Mouse (Mus musculus): ENCODE results near the gene Gpatch1.

Gpatch1 gene

DNA sequence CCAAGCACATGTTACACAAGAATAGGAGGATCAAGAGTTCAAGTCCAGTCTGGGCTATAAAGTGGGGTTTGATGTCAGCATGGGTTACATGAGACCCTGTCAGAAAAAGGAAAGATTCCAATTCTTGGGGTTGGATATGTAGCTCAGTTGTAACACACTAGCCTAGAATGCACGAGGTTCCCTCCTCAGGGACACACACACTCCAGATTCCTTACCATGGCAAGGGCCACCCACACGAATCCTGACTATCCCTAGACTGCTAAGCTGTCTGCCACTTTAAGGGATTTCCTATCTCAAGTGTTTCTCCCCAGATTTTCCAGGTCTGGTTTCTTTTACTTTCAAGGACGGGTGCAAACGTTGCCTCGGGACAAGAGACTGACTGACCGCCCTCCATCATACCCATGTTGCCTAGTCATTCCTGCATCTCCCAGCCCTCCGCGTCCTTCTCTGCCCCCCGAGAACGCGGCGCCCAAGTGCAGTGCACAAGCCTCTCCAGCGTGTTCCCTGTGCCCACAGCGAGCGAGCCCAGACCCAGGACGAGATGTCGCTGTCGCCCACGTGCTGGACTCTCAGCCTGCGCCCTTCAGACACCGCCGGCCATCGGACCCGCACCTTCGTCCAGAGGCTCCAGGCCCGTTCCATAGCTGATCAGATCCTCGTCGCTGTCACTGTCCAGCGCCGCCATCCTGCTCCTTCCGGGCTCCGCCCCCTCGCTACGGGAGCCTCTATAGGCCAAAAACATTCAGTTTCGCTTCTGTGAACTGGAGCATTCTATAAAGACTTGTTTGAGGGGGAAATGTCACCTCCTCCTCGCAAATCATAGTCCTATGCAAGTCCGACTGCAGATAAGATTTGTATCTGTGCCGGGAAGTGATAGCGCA is at the start of gene Gpatch1:
TSS of gene Gpatch1 (minus strand) at position 712 of the 881 bp plus-strand sequence.
- peak; percentile 92 for DNase-seq (ENCODE audit: low spot score)

DNA sequence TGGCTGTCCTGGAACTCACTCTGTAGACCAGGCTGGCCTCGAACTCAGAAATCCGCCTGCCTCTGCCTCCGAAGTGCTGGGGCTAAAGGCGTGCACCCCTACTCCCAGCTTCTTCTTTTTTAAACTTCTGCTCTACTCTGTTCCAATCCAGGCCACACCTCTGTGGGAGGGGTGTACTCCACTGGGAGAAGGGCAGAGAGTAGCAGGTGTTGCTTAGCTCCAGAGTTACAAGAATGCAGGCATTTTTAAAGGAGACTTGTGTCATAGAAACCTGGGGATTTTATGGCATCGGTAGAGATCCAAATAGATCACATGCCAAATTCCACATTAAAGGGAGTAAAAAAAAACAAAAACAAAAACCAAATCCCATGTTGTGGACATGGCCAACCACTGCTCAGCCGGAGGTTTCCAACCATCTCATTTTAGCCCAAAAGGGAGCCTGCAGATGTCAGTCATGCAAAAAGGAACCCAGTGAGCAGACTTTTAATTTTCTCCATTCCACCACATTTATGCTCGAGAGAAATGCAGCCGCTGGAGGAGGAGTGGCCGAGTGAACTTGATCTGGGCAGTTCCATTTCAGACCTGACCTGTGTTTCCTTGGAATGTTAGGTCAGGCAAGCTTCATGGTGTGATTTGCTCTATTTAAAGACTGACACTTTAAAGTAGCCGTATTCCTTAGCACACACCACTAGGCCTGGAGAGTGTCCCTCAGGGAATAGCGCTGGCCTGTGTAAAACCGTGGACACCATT is 47.1 kb upstream of the Gpatch1 start:
- no peak for DNase-seq (ENCODE audit: low spot score)

DNA sequence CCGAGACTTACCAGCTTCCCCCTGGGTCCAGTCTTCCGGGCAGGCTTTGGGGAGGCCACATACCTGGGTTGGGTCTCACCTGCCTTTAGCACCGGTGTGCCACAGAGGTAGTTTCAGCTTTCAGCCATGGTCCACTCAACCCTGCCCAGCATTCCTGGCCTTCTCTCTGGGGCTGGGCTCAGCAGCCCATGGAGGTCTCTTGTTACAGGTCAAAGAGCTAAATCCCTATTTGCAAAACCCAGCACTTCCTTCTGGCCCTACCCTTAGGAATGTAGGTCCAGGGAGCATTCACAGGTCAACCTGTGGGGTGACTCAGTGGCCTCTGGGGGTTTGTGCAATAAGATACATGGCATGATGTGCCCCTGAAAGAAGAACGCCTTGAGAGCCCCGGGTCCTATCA is 44.6 kb upstream of the Gpatch1 start:
- no peak for DNase-seq (ENCODE audit: low spot score)

DNA sequence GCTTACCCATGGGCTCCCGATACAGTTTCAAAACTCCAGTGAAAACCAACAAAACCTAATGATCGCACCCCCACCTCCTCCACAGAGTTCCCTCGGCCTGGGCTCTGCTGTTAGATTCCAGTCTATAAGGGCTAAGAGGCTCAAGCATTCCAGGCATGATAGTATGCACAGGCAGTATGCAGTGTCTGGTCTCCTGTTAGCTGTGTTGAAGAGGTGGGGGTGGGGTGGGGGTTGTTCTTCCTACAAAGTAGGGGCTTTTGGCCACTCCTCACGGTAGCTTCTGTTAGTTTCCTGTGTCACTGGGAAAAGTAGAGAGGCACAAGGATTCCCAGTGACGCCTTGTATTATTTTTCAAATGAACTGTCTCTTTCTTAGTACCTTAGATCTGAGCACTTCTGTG is 44.0 kb upstream of the Gpatch1 start:
- DNase-seq (ENCODE audit: low spot score) = no peak

DNA sequence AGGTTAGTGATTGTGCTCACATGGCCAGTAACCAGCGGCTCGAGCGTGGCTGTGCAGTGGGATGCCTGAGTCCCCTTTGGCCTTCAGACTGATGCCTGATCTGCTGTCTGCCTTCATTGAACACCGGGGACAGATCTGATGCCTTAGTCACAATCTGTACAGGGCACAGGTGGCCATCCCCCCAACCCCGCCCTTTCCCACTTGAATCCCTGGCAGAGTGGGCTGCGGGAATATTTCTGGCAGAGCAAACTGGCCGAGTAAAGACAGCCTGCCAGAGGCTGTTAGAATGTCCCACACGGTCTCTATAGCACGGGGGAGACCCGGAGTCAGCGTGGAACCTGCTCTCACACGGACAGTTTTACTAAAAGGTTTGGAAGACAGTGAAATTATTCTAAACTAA is 39.4 kb upstream of the Gpatch1 start:
- no peak for DNase-seq (ENCODE audit: low spot score)

DNA sequence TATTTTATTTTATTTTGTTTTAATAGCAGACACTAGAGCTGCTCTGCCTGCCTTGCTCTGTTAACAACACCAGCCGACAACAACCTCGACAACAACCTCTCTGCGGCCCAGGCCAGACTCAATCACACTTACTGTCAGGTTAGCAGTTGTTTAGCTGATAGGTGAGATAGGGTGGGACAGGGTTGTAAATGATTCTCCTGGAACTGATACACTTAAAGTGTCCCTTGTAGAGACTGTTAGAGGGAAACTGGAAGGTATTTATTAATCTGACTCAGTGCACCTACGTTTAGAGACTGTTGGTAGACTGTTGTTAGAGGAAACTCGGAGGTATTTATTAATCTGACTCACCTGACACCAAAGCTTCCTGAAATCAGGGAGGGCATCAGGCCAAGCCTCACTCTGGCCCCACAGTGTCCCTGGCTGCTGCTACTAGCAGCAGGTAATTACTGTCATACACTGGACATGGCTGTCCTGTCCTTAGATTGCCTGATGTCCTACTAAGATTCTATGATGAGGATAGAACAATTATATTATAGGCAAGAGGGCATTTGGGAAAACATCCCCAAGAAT is 37.1 kb upstream of the Gpatch1 start:
- no peak for DNase-seq (ENCODE audit: low spot score)

DNA sequence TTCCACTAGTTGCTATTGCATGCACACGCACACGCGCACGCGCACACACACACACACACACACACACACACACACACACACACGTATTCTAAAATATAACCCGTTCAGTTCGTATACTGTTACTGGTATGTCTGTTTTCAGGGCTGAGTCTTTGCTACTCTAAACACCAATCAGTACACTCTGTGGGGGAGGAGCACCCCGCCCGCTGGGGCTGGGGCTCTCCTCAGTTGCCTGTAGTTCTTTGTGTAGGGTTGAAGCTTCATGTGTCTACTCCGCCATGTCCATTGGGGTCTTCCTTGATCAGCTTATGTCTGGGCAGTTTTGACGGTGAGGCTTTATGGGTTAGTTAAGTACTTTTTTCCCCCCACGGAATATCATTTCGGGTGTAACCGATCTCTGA is 35.1 kb upstream of the Gpatch1 start:
- no peak for DNase-seq (ENCODE audit: low spot score)

DNA sequence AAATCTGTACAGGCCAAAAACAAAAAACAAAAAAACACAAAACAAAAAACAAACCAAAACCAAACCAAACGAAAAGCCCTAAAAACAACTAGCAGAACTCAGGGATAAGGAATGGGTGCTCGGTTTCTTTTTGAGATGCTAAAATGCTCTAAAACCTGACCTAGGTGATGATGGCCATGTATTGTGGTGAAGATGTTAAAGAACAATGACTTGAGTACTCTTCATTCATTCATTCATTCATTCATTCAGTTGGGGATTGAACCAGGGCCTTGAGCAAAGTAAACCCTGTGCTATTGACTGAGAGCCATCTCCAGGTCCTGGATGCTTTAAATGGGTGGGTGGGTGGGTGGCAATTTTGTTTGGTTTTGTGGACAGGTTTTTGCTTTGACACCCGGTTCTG is 32.9 kb upstream of the Gpatch1 start:
- no peak for DNase-seq (ENCODE audit: low spot score)

DNA sequence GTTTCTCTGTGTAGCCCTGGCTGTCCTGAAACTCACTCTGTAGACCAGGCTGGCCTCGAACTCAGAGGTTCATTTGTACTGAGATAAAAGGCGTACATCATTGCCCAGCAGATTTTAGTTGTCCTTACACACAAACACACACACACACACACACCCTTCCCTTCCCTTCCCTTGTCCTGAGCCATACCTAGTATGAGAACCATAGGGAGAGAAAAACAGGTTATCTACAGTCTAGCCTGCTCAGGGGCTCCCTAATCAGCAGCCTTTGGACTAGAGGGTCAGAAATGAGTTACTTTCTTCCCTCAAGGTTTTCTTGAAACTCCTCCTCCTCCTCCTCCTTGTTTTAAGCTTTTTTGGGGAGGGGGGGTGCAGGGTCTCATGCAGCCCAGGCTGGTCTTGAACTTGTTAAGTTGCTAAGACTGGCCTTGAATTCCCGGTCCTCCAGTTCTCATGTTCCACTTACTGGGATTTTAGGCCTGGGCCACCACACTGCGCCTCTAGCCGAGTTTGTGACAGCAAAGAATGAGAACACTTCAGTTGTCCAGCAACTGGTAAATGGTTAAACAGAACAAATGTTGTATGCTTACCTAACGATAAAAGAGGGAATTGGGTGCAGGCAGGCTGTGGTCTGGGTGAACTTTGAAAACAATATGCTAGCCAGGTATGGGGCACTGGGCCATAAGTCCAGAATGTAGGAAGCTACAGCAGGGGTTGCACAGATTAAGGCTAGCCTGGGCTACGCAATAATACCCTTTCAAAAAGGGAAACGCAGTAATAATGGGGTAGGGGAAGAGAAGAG is 31.8 kb upstream of the Gpatch1 start:
- no peak for DNase-seq (ENCODE audit: low spot score)

DNA sequence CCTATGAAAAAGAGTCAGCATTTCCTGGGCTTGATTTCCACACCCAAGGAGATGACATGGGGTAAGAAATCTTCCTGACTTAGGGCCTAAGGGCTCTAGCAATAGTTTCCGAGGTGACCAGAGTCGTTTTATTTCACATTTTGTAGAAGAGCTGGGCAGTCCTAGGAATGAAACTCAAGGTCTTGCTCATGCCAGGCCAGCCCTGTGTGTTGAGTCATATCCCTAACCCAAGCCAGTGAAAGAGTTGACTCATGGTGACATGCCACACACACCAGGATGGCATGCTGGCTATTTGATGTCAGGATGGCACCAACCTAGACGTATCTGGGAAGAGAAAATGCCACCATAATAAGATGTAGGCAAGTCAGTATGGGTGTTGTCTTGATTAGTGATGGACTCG is 30.8 kb upstream of the Gpatch1 start:
- DNase-seq (ENCODE audit: low spot score) = no peak

DNA sequence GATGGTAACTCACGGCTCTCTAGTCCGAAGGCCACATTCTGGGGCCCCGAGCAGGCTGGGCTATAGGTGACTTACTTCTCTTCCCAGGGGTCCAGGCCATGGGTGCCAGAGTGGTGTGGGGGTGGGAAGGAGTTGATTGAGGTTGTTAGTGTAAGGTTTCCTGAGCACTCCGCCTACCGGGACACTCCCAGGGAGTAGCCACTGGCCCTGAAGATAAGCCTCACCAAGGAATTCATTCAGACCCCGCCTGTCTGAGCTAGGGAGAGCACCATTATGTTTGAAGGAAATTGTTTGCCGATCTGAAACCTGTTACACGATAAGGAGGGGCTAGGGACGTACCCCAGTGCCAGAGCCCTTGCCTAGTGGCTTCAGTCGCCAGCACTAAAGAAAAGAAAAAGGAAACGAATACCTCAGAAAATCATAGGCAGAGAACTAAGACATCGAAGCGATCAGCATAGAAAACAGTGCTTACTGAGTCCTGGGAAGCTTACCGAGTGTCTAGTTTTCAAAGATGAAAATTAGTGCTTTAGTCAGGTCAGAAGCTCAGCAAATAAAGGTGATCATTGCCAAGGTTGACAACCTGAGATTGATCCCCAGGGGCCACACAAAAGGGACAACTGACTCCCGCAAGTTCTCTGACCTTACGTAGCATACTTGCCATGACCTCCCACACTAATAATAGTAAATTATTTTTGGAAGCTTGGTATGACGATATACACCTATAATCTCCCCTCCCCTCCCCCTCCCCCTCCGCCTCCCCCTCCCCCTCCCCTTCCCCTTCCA is 29.9 kb upstream of the Gpatch1 start:
- DNase-seq (ENCODE audit: low spot score) = no peak

DNA sequence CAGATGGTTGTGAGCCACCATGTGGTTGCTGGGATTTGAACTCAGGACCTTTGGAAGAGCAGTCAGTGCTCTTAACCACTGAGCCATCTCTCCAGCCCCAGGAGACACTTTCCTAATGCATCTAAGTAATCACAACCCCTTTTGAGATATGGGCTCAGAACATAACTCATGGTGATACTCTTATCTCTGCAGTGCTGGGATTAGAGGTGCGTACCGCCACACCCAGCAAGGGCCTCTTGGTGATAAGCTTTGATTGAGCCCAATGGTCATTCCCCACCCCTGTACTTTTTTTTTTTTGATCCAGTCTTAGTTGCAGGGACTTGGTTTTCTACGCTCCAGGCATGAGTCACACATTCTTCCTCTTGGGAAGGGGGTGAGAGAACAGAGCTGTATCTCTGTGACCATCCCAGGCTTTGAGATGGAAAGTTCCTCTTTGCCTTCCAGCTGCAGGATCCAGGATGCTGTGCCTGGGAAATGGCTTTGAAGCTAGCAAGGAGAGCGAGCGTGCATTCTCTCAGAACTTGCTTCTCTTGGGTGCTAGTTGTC is 26.6 kb upstream of the Gpatch1 start:
- DNase-seq (ENCODE audit: low spot score) = no peak

DNA sequence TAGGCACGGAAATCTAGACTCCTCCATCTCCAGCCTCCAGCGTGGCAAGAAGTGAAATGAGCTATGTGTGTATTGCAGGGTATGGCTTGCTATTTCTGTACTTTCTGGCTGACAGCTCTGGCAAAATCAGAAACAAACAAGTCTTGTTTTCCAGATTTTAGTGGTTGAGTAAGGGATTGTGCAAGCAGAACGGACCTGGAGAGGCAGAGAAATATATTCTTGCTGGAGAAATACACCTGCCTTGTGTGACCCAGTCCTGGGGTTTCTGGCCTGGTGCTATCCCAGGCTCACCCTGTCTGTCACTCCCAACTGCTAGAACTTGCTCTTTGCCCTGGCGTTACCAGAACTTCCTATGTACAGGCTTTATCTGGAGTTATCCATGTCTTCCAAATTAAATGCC is 24.3 kb upstream of the Gpatch1 start:
- DNase-seq (ENCODE audit: low spot score) = no peak

DNA sequence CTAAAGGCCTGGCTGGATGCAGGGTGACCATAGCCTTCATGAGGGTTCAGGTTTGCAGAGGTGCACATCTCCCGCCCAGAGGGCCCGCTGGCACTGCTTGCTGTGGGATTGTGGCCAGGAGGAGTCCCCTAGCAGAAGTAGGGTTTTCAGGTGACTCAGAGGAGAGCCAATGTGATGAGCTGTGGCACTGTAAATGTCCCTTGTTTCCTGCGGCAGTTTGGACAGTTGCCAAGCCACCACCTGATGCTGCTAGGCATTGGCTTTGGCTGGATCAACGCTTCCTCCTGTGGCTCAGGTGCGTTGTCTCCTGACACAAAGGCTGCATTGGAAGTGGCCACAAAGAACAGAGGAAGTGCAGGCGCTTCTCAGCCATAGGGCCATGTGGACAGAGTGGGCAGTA is 23.0 kb upstream of the Gpatch1 start:
- no peak for DNase-seq (ENCODE audit: low spot score)

DNA sequence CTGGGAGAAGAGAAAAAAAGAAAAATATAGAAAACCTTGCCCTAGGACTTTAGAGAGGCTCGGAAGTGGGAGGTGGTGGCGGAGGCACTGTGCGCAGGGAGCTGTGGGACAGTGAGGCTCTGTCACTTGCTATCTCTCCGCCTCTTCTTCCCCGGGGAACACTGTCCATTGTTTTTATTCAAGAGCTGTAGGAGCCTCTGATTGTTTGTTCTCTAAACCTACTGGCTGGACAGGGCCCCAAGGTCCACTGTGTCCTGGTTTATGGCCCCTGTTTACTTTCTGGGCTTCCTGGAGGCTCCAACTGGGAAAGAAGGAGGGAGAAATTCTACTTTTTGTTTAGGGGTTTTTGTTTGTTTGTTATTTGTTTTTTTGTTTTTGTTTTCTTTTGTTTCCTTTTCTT is 22.0 kb upstream of the Gpatch1 start:
- peak; percentile 31 for DNase-seq (ENCODE audit: low spot score)

DNA sequence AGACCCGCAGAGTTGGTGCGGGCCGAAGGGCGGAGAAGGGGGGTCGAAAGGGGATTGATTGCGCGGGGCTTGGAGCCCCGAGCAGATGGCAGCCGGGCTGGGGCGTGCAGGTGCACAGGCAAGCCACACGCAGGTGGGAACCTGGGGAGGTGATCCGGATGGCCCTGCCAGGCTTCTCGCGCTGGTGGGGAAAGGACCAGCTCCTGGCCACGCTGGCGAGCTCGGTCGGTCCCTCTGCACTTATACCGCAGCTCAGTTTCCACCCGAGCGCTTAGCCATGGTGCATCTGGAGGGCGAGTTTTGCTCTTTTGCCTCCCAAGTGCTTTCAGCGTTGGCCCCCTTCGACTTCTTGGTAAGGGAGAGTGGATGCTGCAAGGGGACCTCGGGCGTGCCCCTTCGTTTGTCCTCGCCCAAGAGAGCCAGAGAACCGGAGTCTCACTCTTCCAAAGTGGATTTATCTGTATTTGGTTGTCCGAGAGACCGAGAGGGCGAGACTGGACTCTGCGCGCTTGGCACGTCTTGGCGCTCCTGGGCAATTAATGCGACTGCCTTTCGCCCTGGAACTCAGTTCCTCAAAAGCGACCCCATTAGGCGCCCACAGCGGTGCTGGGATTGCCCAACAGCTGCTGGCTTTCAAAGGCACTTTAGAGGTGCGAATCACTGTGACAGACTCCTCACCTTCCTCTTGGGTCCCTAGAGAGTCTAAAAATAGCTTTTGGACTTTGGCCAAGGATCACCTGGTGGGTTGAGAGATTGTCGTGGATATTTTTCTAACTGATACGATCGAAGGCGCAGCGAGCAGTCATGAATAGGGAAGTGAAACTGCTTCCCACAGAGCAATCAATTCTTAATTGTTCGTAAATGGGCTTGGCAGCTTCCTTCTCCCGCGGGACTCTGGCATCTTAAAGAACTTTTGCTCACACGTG is 16.6 kb upstream of the Gpatch1 start:
- peak; percentile 55 for DNase-seq (ENCODE audit: low spot score)

DNA sequence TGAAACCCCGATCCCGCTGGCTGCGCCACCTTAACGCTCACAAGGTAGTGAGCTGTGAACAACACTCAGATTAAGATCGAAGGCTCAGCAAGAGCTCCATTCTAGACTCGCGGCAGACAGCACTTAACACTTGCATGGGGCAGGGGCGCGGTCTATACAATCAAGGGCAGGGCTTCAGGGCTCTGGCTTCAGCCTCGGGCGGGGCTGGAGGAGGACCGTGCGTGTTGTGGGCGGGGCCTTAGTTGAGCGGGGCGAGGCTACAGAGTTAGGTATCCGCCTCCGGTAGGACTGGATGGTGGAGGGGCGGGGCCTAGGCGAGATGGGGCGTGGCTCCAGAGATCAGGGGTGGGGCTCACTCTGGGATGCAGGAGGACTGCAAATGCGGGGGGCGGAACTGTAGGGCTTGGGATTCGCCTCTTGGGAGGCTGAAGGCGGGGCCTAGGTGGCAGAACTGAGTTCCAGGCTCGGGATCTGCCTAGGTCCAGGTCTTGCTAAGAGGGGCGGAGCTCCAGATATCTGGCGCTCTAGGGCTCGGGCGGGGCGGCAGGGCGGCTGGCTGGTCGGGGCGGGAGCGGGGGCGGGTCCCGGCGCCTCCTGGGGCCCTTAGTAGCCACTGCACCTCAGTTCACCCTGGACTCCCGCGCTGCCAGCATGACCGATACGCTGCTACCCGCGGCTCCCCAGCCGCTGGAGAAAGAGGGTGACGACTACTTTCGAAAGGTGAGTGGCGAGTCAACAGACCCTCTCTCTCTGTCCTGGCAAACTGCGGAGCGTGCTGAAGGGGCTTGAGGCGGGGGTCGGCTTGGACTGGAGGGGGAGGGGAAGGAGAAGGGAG is 15.7 kb upstream of the Gpatch1 start, which contains the start of gene Rhpn2:
TSS of gene Rhpn2 (plus strand) at position 479 of the 835 bp plus-strand sequence.
- DNase-seq (ENCODE audit: low spot score) = peak; percentile 99

DNA sequence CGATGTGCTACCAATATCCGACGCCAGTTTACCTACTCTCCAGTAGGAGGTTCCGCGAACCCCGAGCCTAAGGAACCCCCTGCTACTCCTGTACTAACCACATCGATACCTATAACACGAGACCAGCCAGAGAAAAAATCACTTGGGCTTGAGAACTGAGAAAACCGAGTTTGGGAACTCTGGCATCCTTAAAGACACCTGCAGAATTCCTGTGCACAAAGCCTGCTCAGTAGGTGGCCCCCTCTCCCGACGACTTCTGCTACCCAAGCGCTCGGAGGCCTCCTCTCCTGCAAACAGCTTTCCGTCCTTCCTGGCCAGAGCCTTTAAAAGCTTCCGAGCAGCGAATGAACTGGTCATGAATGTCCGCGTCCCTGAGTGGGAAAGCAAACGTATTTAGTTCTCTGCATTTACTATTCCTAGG is 15.0 kb upstream of the Gpatch1 start:
- peak; percentile 51 for DNase-seq (ENCODE audit: low spot score)

DNA sequence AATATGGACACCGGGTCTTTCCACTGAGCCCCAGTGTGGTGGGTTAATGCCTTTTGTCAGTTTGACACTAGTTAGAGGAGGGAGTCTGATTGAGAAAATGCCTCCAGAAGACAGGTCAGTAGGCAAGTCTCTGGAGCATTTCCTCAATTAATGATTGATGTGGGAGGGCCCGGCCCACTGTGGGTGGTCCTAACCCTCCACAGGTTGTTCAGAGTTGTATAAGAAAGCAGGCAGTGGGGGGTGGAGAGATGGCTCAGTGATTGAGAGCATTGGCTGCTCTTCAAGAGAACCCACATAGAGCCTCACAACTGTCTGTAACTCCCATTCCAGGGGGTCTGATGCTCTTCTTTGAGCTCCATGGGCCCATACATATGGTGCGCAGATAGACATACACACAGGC is 13.3 kb upstream of the Gpatch1 start:
- no peak for DNase-seq (ENCODE audit: low spot score)

Data from testis, postnatal 14 days (tissue).